Mouse (Mus musculus) embryonic facial prominence, embryonic 14.5 days (tissue): ENCODE measurements around the gene Csad. TPM values are rescaled to one million over a fixed set of nuclear protein-coding genes. Genes with fewer than 3 reads are reported as not detected.

ENCODE experiments used
- ATAC-seq: fragments of 200-750 bp; cut with Nextera tagmentation; 2 replicates; pipeline ENCODE4 v1.8.0; 2017; ENCODE audit warnings: low read depth, moderate number of reproducible peaks, moderate TSS enrichment
- DNase-seq: peaks from one replicate; pipeline ENCODE4 v3.0.0-alpha.2; 2015; ENCODE audit warnings: low spot score
- H3K27ac ChIP-seq: fragments of 300-500 bp; sonication (generic); replicated peaks from 2 replicates; pipeline ENCODE4 v1.5.1; 2014; ENCODE audit warnings: low read depth, mild to moderate bottlenecking, low read length, moderate library complexity
- H3K27me3 ChIP-seq: fragments of 300-500 bp; sonication (generic); replicated peaks from 2 replicates; pipeline ENCODE4 v1.6.1; 2014; ENCODE audit warnings: low read length; ENCODE audit not compliant: control insufficient read depth, insufficient read depth
- H3K36me3 ChIP-seq: fragments of 300-500 bp; sonication (generic); 2 replicates; pipeline ENCODE4 v1.6.1; 2014; ENCODE audit warnings: low read length, mixed read lengths; ENCODE audit not compliant: control insufficient read depth, insufficient read depth
- H3K4me1 ChIP-seq: fragments of 300-500 bp; sonication (generic); 2 replicates; pipeline ENCODE4 v1.6.1; 2014; ENCODE audit warnings: antibody characterized with exemption, low read length; ENCODE audit not compliant: control insufficient read depth, insufficient read depth
- H3K4me2 ChIP-seq: fragments of 300-500 bp; sonication (generic); 2 replicates; pipeline ENCODE4 v1.6.1; 2014; ENCODE audit warnings: low read depth, mild to moderate bottlenecking, low read length, moderate library complexity, mixed read lengths
- H3K4me3 ChIP-seq: fragments of 300-500 bp; sonication (generic); 2 replicates; pipeline ENCODE4 v1.5.1; 2014; ENCODE audit warnings: low read depth, mild to moderate bottlenecking, low read length
- H3K9ac ChIP-seq: fragments of 300-500 bp; sonication (generic); 2 replicates; pipeline ENCODE4 v1.6.1; 2014; ENCODE audit warnings: low read depth, mild to moderate bottlenecking, low read length, moderate library complexity, mixed read lengths
- H3K9me3 ChIP-seq: fragments of 300-500 bp; sonication (generic); 2 replicates; pipeline ENCODE4 v1.6.1; 2016; ENCODE audit warnings: low read length; ENCODE audit not compliant: control insufficient read depth
- whole genome bisulfite sequencing: fragments of 180-500 bp; shearing (Covaris S2); extraction: QIAGEN DNeasy Blood & Tissue Kit; methylation state at CpG from one replicate; pipeline ENCODE4 v1.1.7; 2014; 5-methylcytosine and 5-hydroxymethylcytosine counted together
- polyA plus RNA-seq: library from polyadenylated mRNA; unstranded; fragments of >200 nt; fragmentation: Nextera tagmentation; extraction: Ambion mirVana; gene quantifications from 2 replicates; pipeline ENCODE4 v1.2.1, GENCODE M21; 2014

Gene Csad
- polyA plus RNA-seq, 1 experiment from 2014 or later, result 63.6 TPM

DNA sequence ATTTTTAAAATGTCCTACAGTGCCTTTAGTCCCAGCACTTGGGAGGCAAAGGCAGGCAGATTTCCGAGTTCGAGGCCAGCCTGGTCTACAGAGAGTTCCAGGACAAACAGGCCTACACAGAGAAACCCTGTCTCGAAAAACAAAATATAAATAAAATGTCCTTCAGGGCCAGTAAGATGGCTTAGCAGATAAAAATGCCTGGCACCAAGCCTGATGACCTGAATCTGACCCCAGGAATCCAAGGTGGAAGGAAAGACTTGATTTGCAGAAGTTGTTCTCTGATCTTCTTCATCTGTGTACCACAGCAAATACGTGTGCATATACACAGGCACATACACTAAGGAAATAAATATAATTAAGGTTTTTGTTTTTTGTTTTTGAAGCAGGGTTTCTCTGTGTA, 9.2 kb downstream of the Csad start:
- H3K27ac ChIP-seq, result no peak overlapping the region
- H3K4me2 ChIP-seq, result no peak overlapping the region
- WGBS, result 77% methylated on average over 4 of the region's 4 CpGs
- DNase-seq (no peak), ATAC-seq (no peak)
- no peak overlapping the region for H3K4me3 ChIP-seq
- no peaks in the 10 kb centered on the region for H3K9me3 ChIP-seq
- no peaks in the 10 kb centered on the region for H3K27me3 ChIP-seq
- peaks cover 5% of the 10 kb centered on the region; the same call in 1 of the 2 replicates for H3K4me1 ChIP-seq
- H3K36me3 ChIP-seq, result peaks cover 15% of the 10 kb centered on the region; the same call in 1 of the 2 replicates
- H3K9ac ChIP-seq, result no peak overlapping the region

DNA sequence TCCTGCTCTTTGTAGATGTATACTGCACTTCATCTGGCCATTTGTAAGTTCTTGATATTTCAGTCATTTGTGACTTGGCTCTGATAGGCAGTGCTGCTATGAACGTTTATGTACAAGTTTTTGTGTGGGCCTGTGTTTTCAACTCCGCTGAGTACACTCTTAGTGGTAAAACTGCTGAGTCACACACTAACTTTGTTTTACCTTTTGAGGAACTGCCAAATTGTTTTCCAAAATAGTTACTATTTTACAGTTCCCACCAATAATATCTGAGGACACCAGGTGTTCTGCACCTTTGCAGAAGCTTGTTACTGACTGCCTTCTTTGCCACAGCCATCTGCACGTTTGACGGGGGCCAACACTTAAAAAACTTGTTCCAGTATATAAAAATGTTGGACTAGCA, 10.1 kb downstream of the Csad start:
- no peak overlapping the region for H3K9ac ChIP-seq
- no peak overlapping the region for H3K27ac ChIP-seq
- H3K4me2 ChIP-seq, result no peak overlapping the region
- no peaks in the 10 kb centered on the region for H3K9me3 ChIP-seq
- 85% methylated on average over 4 of the region's 4 CpGs for WGBS
- H3K4me1 ChIP-seq, result peaks cover 5% of the 10 kb centered on the region; the same call in 1 of the 2 replicates
- H3K36me3 ChIP-seq, result peaks cover 12% of the 10 kb centered on the region; the same call in 1 of the 2 replicates
- no peak for ATAC-seq
- DNase-seq, result no peak
- H3K27me3 ChIP-seq, result no peaks in the 10 kb centered on the region
- no peak overlapping the region for H3K4me3 ChIP-seq

DNA sequence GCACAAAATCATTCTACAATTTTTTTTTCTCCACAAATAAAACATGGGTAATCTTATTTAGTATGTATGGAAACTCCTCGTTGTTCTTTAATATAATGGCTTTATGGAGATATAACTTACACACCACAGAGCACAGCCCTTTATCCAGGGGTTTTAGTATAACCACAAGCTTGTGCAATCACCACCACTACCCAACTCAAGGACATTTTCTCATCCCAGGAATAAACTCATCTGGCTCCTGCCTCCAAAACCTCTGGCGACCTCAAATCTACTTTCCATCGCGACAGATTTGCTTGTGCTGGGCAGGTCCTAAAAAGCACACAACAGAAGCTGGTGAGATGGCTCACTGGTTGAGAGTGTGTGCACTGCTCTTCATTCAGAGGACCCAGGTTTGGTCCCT, 10.9 kb downstream of the Csad start:
- Histone ChIP-seq H3K36me3 (0 out of 2 replicates have a peak, but pooled peaks cover 5% of the 10 kb centered on the region), H3K9ac (no peak overlapping the region), H3K4me2 (no peak overlapping the region), H3K4me3 (no peak overlapping the region), H3K9me3 (no peaks in the 10 kb centered on the region), H3K4me1 (peaks cover 5% of the 10 kb centered on the region; the same call in 1 of the 2 replicates), H3K27ac (no peak overlapping the region), H3K27me3 (no peaks in the 10 kb centered on the region)
- DNase-seq (no peak), ATAC-seq (no peak)
- WGBS, result 71% methylated on average over 4 of the region's 4 CpGs

DNA sequence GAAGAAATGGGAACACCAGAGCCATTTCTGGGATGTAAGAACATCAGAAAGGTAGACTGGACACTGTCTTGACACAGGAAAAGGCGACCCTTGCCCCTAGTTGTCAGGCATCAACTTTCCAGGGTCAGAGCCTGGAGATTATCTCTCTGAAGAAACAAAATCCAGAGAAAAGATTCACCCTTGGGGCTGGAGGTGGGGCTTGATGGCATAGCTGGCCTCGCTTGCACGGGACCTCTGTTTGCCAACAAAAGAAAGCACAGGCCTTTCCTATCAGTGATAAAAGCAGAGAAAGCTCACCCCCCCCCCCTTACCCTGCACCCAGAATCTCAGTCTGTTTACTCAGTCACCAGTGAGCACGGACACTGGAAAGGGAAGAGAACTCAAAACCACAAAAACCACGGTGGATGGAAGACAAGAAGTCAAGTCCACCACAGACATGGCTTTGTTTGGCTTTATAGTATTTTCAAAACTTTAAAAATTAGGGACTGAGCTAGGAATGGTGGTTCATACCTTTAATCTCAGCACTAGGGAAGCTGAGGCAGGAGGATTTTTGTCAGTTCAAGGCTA, 11.6 kb downstream of the Csad start:
- 45% methylated on average over 5 of the region's 5 CpGs for WGBS
- no peak for DNase-seq
- H3K4me1 ChIP-seq, result peaks cover 5% of the 10 kb centered on the region; the same call in 1 of the 2 replicates
- H3K27me3 ChIP-seq, result no peaks in the 10 kb centered on the region
- H3K4me3 ChIP-seq, result no peak overlapping the region
- no peak for ATAC-seq
- no peak overlapping the region for H3K9ac ChIP-seq
- no peak overlapping the region for H3K27ac ChIP-seq
- peaks cover 2% of the 10 kb centered on the region; the same call in 1 of the 2 replicates for H3K36me3 ChIP-seq
- H3K9me3 ChIP-seq, result no peaks in the 10 kb centered on the region
- no peak overlapping the region for H3K4me2 ChIP-seq

DNA sequence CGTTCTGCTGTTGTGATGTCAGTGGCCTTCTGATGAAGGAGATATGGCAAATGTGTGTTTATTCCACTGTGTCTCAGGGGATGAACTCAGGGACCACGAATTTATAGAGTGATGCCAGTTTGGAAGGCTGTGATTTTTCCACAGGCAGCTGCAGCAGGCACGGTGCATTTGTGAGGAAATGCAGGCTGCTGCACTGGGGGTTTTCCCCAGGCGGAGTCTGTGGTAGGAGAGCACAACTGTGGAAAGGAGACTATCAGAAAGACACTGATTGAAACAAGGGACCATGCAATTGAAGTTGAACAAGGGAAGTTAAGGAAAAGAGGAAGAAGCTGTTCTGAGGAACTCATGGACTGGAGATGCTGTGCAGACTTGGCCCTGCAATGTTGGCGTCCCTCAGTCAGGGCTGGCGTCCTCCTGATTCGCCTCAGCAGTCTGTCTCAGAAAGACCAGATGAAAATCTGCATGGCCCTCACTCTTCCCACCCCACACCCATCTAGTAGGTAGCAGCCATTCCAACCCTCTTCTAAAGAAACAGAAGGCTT, 12.2 kb downstream of the Csad start:
- ATAC-seq (no peak), DNase-seq (no peak)
- Histone ChIP-seq H3K4me3 (no peak overlapping the region), H3K27me3 (no peaks in the 10 kb centered on the region), H3K4me1 (peaks cover 5% of the 10 kb centered on the region; the same call in 1 of the 2 replicates), H3K9ac (no peak overlapping the region), H3K4me2 (no peak overlapping the region), H3K36me3 (peaks cover 7% of the 10 kb centered on the region), H3K27ac (no peak overlapping the region), H3K9me3 (no peaks in the 10 kb centered on the region)
- WGBS, result 69% methylated on average over 7 of the region's 7 CpGs

DNA sequence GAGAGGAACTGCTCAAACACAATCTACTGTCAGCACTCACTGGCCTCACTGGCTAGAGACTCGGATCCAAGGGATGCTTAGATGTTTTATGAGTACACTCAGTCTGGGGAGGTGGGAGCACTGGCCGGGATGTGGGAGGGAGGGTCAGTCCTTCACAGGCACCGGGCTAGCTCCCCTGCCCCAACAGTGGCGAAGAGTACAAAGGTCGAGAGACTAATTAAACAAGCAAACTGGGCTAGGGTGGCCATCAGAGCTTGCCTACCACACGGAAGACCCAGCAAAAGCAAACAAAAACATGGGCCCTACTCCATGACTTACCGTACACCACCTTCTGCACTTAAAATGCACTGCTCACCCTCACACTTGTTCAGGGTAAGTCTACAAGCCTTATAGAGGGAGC, 12.8 kb downstream of the Csad start:
- Histone ChIP-seq H3K9me3 (no peaks in the 10 kb centered on the region), H3K36me3 (peaks cover 13% of the 10 kb centered on the region), H3K4me1 (peaks cover 5% of the 10 kb centered on the region; the same call in 1 of the 2 replicates), H3K27ac (no peak overlapping the region), H3K4me2 (no peak overlapping the region), H3K4me3 (no peak overlapping the region), H3K27me3 (no peaks in the 10 kb centered on the region), H3K9ac (no peak overlapping the region)
- no peak for DNase-seq
- WGBS, result 60% methylated on average over 7 of the region's 7 CpGs
- ATAC-seq, result no peak

DNA sequence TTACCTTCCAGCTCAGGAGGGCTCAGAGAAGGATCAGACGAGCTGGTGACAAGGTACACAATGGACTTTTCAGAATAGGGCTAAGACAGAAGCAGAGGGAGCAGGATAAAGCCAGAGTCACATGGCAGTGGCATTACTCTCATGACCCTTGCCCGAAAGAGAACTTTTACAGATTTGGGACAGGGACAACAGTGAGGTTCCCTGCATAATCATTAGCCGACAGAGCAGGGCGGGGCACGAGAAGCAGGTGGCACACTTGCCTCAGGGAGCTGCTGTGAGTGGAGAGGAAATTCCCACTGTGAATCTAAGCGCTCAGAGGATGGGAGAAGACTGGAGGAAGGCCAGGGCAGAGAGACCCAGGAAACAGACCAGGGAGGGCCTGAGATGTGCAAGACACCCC, 15.6 kb downstream of the Csad start:
- no peak overlapping the region for H3K27ac ChIP-seq
- H3K4me3 ChIP-seq, result no peak overlapping the region
- H3K4me1 ChIP-seq, result peaks cover 5% of the 10 kb centered on the region; the same call in 1 of the 2 replicates
- no peak overlapping the region for H3K4me2 ChIP-seq
- peaks cover 36% of the 10 kb centered on the region for H3K36me3 ChIP-seq
- DNase-seq (no peak), ATAC-seq (no peak)
- H3K9me3 ChIP-seq, result no peaks in the 10 kb centered on the region
- 54% methylated on average over 6 of the region's 6 CpGs for WGBS
- no peak overlapping the region for H3K9ac ChIP-seq
- H3K27me3 ChIP-seq, result no peaks in the 10 kb centered on the region

DNA sequence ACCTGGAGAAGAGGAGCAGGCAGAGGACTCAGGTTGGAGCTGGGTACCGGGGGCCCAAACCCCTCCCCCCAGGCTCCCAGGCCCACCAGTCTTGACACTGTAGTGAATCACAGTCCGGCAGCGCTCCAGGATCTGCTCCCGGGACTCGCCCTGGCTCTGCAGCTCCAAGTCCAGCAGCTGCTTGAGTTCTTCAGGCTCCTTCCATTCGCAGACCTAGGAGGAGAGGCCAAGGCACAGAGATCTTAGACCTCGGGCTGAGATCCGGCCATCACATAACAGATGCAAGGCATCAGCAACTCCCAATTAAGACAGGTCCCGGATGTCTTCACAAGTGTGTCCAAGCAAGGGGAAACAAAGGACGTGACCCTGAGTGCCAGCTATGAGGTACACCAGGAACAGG, 16.4 kb downstream of the Csad start:
- no peaks in the 10 kb centered on the region for H3K9me3 ChIP-seq
- no peaks in the 10 kb centered on the region for H3K27me3 ChIP-seq
- 89% methylated on average over 7 of the region's 10 CpGs for WGBS
- peaks cover 42% of the 10 kb centered on the region for H3K36me3 ChIP-seq
- no peak for ATAC-seq
- peaks cover 4% of the 10 kb centered on the region; the same call in 1 of the 2 replicates for H3K4me1 ChIP-seq
- no peak for DNase-seq
- no peak overlapping the region for H3K4me3 ChIP-seq
- H3K27ac ChIP-seq, result no peak overlapping the region
- no peak overlapping the region for H3K9ac ChIP-seq
- no peak overlapping the region for H3K4me2 ChIP-seq

DNA sequence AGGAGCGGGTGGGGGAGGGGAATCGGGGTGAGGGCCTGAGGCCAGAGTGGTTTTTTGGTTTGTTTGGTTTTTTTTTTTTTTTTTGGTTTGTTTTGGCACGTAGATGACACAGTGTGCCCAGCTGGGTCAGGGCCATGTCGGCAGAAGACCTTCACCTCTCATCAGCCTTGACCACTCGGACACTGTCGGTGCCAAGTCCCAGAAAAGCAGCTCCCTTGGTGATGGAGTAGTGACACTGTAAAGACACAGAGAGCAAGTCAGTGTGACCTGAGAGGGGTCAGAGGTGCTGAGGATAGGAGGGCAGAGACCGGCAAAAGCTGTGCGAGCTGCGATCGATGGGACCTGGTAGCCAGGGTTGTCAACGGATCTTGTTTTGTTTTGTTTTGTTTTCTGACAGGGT, 18.3 kb downstream of the Csad start:
- Histone ChIP-seq H3K9ac (no peak overlapping the region), H3K36me3 (peaks cover 48% of the 10 kb centered on the region), H3K9me3 (no peaks in the 10 kb centered on the region), H3K4me1 (no peaks in the 10 kb centered on the region), H3K27me3 (no peaks in the 10 kb centered on the region), H3K4me3 (no peak overlapping the region), H3K4me2 (no peak overlapping the region), H3K27ac (no peak overlapping the region)
- WGBS, result 78% methylated on average over 11 of the region's 11 CpGs
- DNase-seq, result no peak
- no peak for ATAC-seq
